25 mouse cellular contexts compared by ENCODE assay signal in genomic region chr12:103215877-103216610, GRCm38 (mm10). TPM values are rescaled to one million over a fixed set of nuclear protein-coding genes. Genes with fewer than 3 reads are reported as not detected.
DNase-seq lines count a peak whose midpoint lies in the region; ATAC-seq and TF ChIP-seq lines count a peak whose summit lies in the region.
"Had no signal": no experiment of that assay in that cellular context is flagged by ENCODE, and none has a peak within 500 bp of the region (broad histone marks: within the 10 kb centered on the region; RNA-seq: fewer than 3 reads in every experiment).

No protein-coding gene starts in this region.

- peak overlapping the region; percentile 26 for H3K27ac ChIP-seq in kidney, embryonic 16.5 days (ENCODE audit: low read length)
- H3K27ac ChIP-seq: forebrain, embryonic 13.5 days; heart, adult 2 months; hindbrain, embryonic 12.5 days; limb, embryonic 12.5 days; liver, embryonic 12.5 days; lung, embryonic 15.5 days; midbrain, embryonic 10.5 days; stomach, postnatal 0 days had no signal

- no peaks in the 10 kb centered on the region for H3K27me3 ChIP-seq in kidney, embryonic 16.5 days (ENCODE audit: insufficient read depth, low read length)
- H3K27me3 ChIP-seq: forebrain, embryonic 13.5 days; hindbrain, embryonic 12.5 days; limb, embryonic 12.5 days; liver, embryonic 12.5 days; lung, embryonic 15.5 days had no signal

- H3K36me3 ChIP-seq in kidney, embryonic 16.5 days (ENCODE audit: insufficient read depth, low read length), result no peaks in the 10 kb centered on the region
- H3K36me3 ChIP-seq: hindbrain, embryonic 12.5 days; limb, embryonic 12.5 days; liver, embryonic 12.5 days; lung, embryonic 15.5 days had no signal

- H3K4me1 ChIP-seq in kidney, embryonic 16.5 days (ENCODE audit: insufficient read depth, low read length), result peaks cover 23% of the 10 kb centered on the region
- H3K4me1 ChIP-seq: liver, embryonic 12.5 days had no signal

- H3K4me3 ChIP-seq in kidney, embryonic 16.5 days (ENCODE audit: low read length), result no peak overlapping the region
- H3K4me3 ChIP-seq: forebrain, embryonic 13.5 days; heart, adult 2 months; hindbrain, embryonic 12.5 days; limb, embryonic 12.5 days; liver, embryonic 12.5 days; lung, embryonic 15.5 days; midbrain, embryonic 10.5 days had no signal

- no peak overlapping the region for H3K4me2 ChIP-seq in kidney, embryonic 16.5 days (replicated peaks; ENCODE audit: low read depth, low read length)
- H3K4me2 ChIP-seq: forebrain, embryonic 13.5 days; hindbrain, embryonic 12.5 days; limb, embryonic 12.5 days; liver, embryonic 12.5 days; lung, embryonic 15.5 days had no signal

- TF ChIP-seq POLR2A in brain, embryonic 14.5 days (IDR thresholded peaks at IDR 0.05; ENCODE audit: borderline replicate concordance, extremely low read depth, insufficient read depth, insufficient read length, poor library complexity, severe bottlenecking), result no peak

- WGBS in kidney, embryonic 16.5 days, result 26% methylated on average over 6 of the region's 6 CpGs

- H3K9me3 ChIP-seq in kidney, embryonic 16.5 days (ENCODE audit: low read length), result no peaks in the 10 kb centered on the region
- H3K9me3 ChIP-seq: forebrain, embryonic 13.5 days; hindbrain, embryonic 12.5 days; limb, embryonic 12.5 days; liver, embryonic 12.5 days; lung, embryonic 15.5 days; midbrain, embryonic 10.5 days had no signal

- peak; percentile 21 for DNase-seq in embryo, embryonic 11 days
- DNase-seq in embryo, embryonic 10.5 days (ENCODE audit: low spot score), result no peak
- peak; percentile 35 for DNase-seq in kidney, adult 9 months
- DNase-seq in kidney, postnatal 10 days, result no peak
- DNase-seq in brain, embryonic 14.5 days (ENCODE audit: low read depth), result peak; percentile 19
- DNase-seq in lung, adult 18-20 months, result no peak
- DNase-seq in cerebellum, adult 11-12 months, result no peak
- DNase-seq: adrenal gland, postnatal 10 days; cerebellum, adult 11 months; cerebellum, postnatal 14 days; heart, adult 2 months; lung, postnatal 4 days; right cerebral cortex, postnatal 4 days had no signal

- H3K9ac ChIP-seq in kidney, embryonic 16.5 days (replicated peaks; ENCODE audit: low read length), result no peak overlapping the region
- H3K9ac ChIP-seq: forebrain, embryonic 13.5 days; hindbrain, embryonic 12.5 days; limb, embryonic 12.5 days; liver, embryonic 12.5 days; lung, embryonic 15.5 days had no signal

- TF ChIP-seq CTCF in brain, embryonic 14.5 days (IDR thresholded peaks at IDR 0.05; ENCODE audit: borderline replicate concordance, extremely low read depth, insufficient read depth, insufficient read length), result no peak

- peak; percentile 70 for ATAC-seq in kidney, embryonic 16.5 days (ENCODE audit: low FRiP score, low TSS enrichment)
- ATAC-seq: activated CD4-positive, CD25-positive, alpha-beta regulatory T cell, adult 4 months; forebrain, embryonic 13.5 days; inflammation-experienced regulatory T-cells, adult 6 months; liver, embryonic 12.5 days had no signal

RNA-seq across cellular contexts. Expression of gene Prima1, which starts 25.9 kb away (rescaled TPM):
- 2.3 and 2.6 TPM in 2 replicates for polyA plus RNA-seq in brain, embryonic 14.5 days (2012; rRNA removed)
- 0.47 and 1.5 TPM in 2 replicates for polyA plus RNA-seq in kidney, embryonic 16.5 days (2015; fragmentation: Nextera tagmentation; extraction: Ambion mirVana)
- polyA plus RNA-seq: activated CD4-positive, CD25-positive, alpha-beta regulatory T cell, adult 4 months; forebrain, embryonic 13.5 days; heart, postnatal 0 days; inflammation-experienced regulatory T-cells, adult 6 months; limb, embryonic 12.5 days; liver, embryonic 12.5 days; thymus, postnatal 0 days had no signal

Comparison
In these comparisons a context has a peak if more than half of its experiments do, and no peak if none do; other contexts are left out.
1. DNase-seq: peak in embryo, embryonic 11 days (single experiment), kidney, adult 9 months (single experiment) and brain, embryonic 14.5 days (single experiment); none in embryo, embryonic 10.5 days (single experiment), kidney, postnatal 10 days (single experiment), lung, adult 18-20 months (0 of 2) and cerebellum, adult 11-12 months (single experiment).